In genomic region chr13:102355569-102355968, GRCm38 (mm10) we compare ENCODE assay signal across 11 mouse cellular contexts.
DNase-seq lines count a peak whose midpoint lies in the region; ATAC-seq lines count a peak whose summit lies in the region.
"Had no signal": no experiment of that assay in that cellular context is flagged by ENCODE, and none has a peak within 500 bp of the region (broad histone marks: within the 10 kb centered on the region; RNA-seq: fewer than 3 reads in every experiment).

No protein-coding gene starts in this region.

- ATAC-seq in megakaryocyte-erythroid progenitor cell, adult 5-6 weeks (replicated peaks; ENCODE audit: low FRiP score, low TSS enrichment, poor library complexity, severe bottlenecking) = no peak
- ATAC-seq: hindbrain, embryonic 16.5 days had no signal

- intact Hi-C loops in left cerebral cortex, postnatal 4 days (cut with DNase I) = no loop called here

- DNase-seq in adrenal gland, postnatal 10 days = peak; percentile 37
- DNase-seq in adrenal gland, postnatal 4 days (ENCODE audit: low spot score in 2 of 2) = no peak
- peak; percentile 23 for DNase-seq in left cerebral cortex, postnatal 4 days
- no peak for DNase-seq in left cerebral cortex, adult 18-20 months (ENCODE audit: low spot score in 2 of 2)
- peak; percentile 48 for DNase-seq in adrenal gland, postnatal 25 days
- DNase-seq in kidney, postnatal 36 days = peak; percentile 18 to 34
- DNase-seq in thymus, postnatal 14 days = no peak
- DNase-seq: cerebellum, postnatal 25 days; right cerebral cortex, postnatal 25 days had no signal

Comparison
In these comparisons a context has a peak if more than half of its experiments do, and no peak if none do; other contexts are left out.
1. DNase-seq: peak in adrenal gland, postnatal 10 days (single experiment), left cerebral cortex, postnatal 4 days (single experiment), adrenal gland, postnatal 25 days (single experiment) and kidney, postnatal 36 days (2 of 2); none in adrenal gland, postnatal 4 days (0 of 2), left cerebral cortex, adult 18-20 months (0 of 2) and thymus, postnatal 14 days (single experiment).